Mouse (Mus musculus) thymus, adult 2 months (tissue): ENCODE measurements around the gene Aaed1.

ENCODE experiments used
- CTCF ChIP-seq: fragments of 200-500 bp; IDR thresholded peaks from 2 replicates; pipeline ENCODE4 v1.5.1; 2012; ENCODE audit warnings: mild to moderate bottlenecking, control low read depth, low read length, moderate library complexity, borderline replicate concordance; ENCODE audit not compliant: control insufficient read depth, poor library complexity, insufficient read depth; ENCODE audit errors: extremely low read depth
- POLR2A ChIP-seq: fragments of 200-500 bp; IDR thresholded peaks from 2 replicates; pipeline ENCODE4 v1.6.1; 2012; ENCODE audit warnings: mild to moderate bottlenecking, low read length, control low read depth, moderate library complexity; ENCODE audit not compliant: control insufficient read depth, poor library complexity, insufficient read depth; ENCODE audit errors: extremely low read depth

DNA sequence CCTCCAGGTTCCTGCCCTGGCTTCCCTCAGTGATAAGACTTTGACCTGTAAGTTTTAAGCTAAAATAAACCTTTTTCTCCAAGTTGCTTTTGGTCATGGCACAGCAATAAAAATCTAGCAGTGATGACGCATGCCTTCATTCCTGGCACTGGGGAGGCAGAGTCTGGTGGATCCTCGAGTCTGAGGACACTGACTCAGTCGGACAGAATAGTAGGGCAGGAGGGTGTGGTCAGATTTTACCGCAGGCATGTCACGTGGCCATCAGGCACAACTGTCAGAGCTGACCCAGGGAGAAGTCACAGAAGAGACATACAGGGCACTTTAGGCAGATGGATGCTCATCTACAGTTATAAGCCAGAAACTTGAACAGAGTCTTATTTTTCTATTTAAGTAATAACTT is 60.4 kb downstream of the Aaed1 start:
- no peak for TF ChIP-seq CTCF
- TF ChIP-seq POLR2A, result no peak
